Mouse (Mus musculus) common myeloid progenitor, adult 5-6 weeks (primary cell): ENCODE results near the gene Tmem214. TPM values are rescaled to one million over a fixed set of nuclear protein-coding genes. Genes with fewer than 3 reads are reported as not detected.
A peak's percentile ranks its signal among the peaks of the same experiment; 100 is the strongest.

Experiments used
- ATAC-seq: replicated peaks from 2 replicates; pipeline ENCODE4 v1.8.0; 2016; ENCODE audit warnings: low read depth, mild to moderate bottlenecking, moderate TSS enrichment, inconsistent platforms; ENCODE audit not compliant: poor library complexity, severe bottlenecking
- total RNA-seq: library from RNA; stranded (forward); fragments of 200-1000, 187-1606 nt; gene quantifications from 2 replicates; pipeline ENCODE4 v1.2.3, GENCODE M21; 2017

Gene Tmem214
- 13.8 and 18.5 TPM in 2 replicates for total RNA-seq

DNA sequence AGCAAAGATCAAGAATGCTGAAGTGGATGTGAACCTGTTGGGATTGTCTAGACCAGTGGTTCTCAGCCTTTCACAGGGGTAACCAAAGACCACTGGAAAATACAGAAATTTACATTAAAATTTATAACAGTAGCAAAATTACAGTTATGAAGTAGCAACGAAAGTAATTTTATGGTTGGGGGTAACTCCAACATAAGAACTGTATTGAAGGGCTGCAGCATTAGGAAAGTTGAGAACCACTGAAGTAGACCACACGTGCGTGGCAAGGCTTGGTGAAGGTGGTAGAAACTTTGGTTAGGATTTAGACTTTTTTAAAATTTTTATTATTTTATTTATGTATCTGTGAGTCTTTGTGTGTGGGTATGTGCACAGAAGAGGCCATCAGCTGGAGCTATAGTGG, at the start of gene Tmem214:
TSS of gene Tmem214 (plus strand) at position 301 of the 400 bp plus-strand sequence.
- ATAC-seq: no peak

DNA sequence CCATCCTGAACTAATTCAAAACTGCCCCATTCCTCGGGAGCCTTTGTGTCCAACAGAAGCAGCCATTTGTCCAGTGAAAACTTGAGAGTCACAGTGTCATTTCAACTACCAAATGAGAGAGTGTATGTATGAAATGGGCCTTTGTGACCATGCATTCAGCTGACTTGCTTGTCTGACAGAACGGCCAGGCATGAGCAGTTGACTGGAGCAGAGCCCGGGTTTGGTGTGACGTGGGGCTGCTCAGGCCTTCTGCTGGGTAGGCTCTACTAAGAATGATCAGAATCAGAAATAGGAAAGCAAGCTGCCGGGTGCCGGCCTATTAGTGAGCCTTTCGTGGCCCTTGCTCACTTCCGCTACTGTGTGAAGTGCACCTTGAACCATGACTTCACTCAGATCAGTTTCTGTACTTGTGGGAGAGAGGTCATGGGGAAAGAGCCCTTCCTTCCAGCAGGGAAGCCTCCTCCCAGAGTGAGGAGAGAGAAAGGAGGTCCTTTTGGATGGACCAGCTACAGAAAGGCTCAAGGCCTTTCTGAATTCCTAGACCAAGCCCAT, 49.0 kb upstream of the Tmem214 start:
- no peak for ATAC-seq

DNA sequence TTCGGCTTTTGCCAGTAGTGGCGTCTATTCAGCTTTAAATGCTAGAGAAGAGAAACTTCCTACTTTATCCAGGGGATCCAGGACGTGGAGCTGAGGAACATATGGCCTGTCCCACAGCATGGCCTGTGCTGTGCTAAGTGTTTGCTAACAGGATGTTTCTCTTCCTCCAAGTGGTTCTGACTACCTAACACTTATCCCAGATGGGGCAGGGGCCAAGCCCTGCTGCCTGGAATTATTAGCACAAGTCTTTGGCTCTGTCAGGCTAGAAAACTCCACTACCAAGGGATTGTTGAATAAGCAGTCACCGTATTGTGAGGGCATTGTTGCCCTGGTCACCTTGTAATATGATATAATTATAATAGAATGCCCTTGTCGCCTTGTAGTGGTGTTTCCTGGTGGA, 45.1 kb upstream of the Tmem214 start:
- ATAC-seq: no peak

DNA sequence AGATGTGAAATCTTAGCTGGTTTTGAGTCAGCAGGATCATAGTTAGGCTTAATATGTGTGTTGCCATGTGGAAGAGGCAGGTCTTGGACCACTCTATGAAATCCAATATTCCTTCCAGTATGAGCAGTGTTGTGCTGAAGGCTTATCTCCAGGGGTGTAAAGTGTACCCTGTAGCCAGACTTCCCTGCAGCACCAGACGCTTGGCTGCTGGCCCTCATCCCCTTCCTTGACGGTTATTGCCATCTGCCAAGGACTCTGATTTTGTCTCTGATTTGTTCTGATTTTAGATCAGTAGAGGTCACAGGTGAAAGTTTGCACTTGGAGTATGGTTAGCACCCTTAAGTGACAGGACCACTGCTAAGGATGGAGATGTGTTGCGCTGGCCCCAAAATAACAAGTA, 44.7 kb upstream of the Tmem214 start:
- no peak for ATAC-seq

DNA sequence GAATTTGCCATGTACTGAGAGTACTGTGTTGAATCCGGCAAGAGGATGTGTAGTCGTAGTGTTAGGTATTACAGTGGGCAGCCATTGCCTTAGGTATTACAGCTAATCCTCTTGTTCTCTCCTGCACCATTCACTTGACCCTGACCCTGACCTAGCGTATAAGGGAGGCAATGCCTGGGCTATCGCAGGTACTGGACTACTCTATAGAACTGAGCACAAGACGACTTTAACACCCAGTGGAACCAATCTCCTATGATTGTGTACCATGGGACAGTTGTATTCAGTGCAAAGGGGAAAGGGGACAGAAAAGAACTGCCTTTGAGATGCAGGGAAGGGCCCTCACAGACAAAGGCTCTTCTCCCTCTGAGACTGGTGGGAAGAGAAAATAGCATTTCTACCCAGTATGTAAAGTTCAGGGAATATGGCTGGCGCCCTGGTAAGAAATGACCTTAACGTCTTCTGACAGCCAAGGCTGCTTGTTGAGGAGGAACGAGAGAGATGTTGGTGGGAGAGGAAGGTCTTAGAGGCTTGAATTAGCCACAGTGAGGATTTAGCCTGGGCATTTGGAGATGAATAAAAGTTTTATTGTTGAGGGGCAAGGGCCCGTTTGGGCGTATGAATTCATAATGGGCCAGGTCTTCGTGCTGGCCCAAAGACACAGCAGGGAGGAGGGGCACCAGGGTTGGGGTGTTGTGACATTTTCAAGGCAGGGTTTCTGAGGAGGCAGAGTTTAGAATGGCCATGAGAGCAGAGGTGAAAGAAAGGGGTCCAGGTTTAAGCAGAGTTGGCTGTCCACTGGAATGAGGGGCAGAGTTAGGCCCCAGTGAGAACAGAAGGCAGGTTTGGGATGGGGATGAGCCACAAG, 43.5 kb upstream of the Tmem214 start:
- ATAC-seq: no peak

DNA sequence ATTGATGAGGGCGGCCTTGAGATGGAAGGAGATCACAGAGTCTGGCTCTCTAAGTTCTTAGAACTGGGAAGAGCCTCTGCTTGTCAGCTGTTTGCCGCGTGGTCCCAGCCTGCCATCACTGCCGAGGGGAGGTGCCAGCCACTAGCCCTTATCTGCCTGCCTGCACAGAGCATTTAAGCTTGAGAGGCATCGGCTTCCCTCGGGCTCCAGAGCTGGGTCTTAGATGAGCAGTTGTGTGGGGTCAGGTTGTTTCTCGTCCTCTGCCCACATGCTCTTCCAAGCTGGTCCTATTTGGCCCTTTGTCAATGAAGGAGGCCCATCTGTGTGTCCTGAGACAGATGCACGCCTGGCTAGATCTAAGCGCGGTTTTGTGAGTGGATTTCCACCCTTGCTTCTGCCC, 42.6 kb upstream of the Tmem214 start:
- ATAC-seq: no peak

DNA sequence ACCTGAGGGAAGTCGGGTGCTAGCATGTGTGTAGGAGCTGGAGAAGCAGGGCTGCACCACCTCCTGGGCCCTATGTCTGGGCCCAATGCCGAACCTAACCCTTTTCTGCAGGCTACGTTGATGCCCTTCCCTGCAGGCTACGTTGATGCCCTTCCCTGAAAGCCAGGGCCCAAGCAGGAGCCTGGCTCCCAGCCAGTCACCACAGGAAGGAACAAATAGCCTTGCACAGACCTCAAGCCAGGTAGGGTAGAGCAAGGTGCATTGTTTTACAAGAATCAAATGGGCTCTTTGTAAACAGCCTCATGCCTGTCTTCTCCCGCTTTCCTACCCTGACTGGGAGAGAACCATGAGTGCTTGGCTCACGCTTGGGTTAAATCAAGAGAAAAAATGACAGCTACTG, 42.0 kb upstream of the Tmem214 start:
- ATAC-seq: no peak

DNA sequence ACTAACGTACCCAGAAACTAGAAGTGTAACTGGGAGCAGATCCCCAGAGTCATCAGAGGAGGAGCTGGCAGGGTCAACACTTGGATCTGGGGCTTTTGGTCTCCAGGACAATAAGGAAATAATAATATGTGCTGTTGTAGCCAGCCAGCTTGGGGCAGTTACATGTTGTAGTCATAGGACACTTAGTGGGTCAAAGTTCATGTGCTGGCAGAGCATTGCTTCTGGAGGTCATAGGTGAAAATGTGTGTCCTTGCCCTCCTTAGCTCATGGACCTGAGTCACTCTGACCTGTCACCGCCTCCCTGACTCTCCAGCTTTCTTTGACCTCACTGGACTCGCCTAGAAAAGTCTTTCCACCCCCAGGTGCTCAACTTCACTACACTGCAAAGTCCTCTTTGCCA, 34.4 kb upstream of the Tmem214 start:
- ATAC-seq: no peak

DNA sequence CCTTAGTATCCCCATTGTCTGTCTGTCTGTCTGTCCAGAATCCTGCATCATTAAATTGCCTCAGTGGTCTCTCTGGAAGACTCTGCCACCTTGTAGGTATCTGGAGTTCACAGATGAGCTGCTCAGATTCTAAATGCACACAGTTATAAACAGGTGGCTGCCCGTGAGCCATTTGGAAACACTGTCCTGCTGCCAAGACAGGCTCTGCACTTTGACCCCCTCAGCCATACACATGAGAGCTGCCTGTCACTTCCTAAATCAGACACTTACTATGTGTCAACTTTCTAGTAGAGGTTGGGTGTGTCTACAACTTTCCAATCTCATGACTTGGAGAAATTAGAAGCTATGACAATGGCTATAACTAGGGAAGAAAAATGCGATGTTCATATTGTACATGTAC, 28.1 kb upstream of the Tmem214 start:
- no peak for ATAC-seq

DNA sequence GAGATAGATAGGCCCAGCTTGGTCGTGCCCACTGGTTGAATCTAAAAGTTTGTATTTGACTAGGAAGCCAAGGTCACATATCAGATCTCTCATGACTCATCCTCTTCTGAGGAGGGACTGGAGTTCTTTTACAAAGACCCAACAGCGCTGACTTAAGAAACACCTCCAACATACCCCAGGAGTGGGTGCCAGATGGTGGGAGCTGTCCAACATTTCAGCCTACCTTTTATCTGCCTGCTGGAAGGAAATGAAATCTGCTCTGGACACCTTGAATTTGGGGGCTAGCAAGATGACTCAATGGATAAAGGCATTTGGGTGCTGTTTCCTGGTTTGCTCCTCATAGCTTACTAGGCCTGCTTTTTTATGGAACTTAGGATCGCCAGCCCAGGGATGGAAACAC, 25.9 kb upstream of the Tmem214 start:
- ATAC-seq: no peak

DNA sequence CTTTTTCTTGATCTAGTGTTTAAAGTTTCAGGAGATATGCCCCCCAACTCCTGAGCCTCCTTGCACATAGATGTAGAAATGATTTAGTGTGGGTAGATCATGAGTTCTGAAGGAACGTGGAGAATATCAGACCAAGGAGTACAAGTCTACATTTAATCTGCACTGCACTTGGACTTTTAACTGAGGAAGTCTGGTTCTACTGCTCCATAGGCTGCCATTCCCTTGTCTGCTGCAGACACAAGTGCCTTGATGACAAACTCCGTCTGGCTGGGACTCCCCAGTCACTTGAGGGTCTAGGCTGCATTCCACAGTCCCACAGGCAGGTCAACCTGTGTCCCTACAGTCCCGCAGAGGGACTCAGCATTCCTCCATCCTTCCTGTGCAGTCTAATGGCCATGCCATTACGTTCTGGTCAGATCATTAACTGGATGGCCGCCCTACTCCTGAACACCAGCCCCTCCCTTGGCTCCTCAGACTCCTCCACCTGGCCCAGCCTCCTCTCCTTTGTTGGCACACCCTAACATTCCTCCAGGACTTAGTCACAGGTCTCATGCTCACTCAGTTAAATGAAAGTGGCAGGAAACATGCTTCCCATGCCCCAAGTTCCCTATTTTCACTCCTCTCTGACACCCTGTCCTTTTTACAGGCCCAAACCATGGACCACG, 17.8 kb upstream of the Tmem214 start:
- no peak for ATAC-seq

DNA sequence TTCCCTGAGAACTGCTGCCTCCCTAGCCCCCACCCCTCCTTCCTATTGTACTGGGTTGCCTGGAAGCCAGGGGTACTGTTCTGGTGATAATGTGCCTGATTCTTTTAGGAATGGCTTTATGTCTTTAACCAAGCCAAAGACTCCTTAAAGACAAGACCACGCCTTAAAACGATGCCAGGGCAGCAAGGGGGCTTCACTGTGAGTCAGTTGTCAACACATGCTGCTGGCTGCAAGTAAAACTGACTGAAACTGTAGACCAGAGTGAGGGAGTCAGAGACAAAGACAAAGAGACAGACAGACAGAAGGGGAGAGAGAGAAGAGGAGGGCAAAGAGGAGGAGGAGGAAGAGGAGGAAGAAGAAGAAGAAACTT, 17.3 kb upstream of the Tmem214 start:
- no peak for ATAC-seq

DNA sequence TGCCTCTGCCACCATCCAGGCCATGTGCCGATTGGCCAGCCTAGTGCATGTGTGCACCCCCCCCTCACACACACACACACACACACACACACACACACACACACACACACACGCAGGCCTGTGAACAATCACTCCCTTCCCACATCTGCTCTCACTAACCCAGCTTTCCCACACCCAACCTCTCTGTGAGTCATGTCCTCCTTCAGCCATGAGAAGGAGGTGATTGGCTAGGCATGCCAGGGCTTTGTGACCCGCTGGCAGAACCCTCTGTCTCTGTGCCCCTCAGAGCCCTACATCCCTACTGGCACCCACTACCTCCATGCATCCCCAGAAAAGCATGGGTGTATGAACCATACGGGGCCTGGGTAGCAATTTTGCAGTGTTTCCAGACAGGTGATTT, 14.3 kb upstream of the Tmem214 start:
- ATAC-seq: no peak

DNA sequence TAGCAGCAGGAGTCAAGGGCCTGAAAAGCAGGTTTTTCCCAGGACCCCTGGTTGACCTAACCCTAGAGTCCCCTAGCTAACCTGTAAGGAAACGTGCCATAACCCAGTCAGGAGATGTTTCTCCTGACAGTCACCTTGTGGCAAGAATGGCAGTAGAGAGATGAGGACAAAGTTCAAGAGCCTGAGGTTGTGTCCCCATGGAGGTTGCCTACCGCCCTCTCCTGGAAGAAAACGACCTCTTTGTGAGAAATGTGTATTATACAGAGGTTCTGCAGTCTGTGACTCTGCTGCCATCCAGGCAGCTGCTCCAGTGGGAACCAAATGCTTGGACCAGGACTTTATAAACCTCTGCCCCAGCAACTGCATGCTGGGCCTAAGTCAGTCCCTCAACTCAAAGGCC, 12.1 kb upstream of the Tmem214 start:
- ATAC-seq: no peak

DNA sequence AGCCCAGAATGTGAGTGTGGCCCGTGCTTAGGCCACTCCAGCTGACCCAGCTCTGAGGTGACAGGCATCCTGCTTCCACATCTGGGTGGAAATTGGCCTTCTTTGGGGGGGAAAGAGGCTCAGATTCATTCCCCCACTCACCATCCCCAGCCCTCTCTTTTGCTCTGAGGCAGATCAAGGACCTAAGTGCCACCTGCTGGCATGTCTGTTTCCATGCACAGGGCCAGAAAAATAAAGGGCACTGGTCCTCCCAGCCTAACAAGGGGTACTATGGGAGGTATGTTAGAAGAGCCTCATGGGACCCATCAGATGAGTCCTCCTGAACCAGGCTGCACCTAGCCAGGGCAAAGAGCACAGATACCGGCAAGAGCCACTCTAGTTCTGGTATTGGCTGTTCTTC, 11.7 kb upstream of the Tmem214 start:
- ATAC-seq: no peak; the same call in 1 of the 2 replicates

DNA sequence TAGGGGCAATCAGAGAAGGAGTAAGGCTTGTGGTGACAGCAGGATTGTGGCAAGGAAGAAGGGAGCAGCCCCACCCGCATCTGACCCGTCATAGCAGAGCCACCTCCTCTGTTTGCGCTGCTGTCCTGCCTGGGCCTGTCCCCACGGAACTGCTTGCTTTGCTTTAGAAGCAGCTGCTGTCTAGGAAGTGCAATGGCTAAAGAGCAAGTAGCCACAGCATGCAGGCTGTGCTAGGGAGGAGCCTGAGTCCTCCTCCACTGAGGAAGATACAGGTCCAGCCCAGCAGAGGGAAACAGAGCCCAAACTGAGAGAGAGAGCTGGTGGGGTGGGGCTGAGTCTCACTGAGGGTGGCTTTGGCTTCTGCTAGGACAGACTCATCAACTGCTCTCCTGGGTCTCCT, 4.0 kb upstream of the Tmem214 start:
- ATAC-seq: peak; percentile 65

DNA sequence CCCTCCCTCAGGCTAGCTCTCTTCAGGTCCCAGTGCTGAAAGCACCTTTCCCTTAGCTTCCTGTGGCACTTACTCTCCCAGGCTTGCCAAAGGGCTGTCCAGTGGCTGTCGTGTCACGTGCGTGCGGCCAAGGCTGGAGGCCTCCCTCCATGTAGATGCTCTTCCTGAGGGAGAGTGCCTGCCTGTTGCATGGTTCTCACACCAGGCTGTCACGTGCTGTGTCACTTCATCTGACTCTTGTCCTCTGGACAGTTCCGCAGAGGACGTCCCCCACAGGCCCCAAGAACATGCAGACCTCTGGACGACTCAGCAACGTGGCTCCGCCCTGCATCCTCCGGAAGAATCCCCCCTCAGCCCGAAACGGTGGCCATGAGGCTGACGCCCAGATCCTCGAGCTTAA, 3.5 kb upstream of the Tmem214 start:
- ATAC-seq: no peak

DNA sequence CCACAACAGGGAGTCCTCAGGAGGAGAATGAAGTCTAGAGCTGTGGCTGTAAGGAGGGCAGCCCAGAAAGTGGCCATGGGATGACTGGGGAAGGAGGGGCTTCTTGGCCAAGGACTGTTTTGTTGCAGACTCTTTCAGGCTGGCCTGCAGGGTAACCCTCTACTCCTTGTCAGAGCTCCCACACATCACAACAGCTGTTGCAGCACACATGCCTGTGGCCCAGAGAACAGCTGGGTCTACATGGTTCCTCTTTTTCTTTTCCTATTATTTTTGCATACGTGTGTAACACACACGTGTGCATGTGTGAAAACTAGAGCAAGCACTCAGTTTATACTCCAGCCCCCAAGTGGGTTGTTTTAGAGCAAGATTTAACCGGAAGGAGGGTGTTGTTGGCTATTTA, 941 bp upstream of the Tmem214 start:
- ATAC-seq: 0 out of 2 replicates have a peak, but pooled peaks have one; percentile 31

DNA sequence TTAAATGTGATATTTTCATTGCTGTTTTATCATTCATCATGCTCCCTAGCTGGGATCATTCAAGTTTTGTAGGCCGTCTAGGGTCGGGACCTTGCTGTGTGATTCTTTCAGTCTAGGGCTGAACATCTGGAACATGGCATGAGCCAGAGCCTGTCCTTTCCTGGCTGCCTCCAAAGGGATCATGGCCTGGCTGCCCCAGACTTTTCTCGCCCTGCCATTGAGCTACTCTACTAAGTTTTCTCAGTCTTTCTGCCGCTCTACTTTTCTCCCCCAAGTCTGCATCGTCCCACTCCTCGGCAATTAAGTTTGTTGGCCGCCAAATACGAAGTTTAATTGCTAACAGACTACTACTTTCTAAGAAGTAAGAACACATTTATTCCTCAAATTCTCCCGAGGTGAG, 1.2 kb downstream of the Tmem214 start:
- no peak for ATAC-seq

DNA sequence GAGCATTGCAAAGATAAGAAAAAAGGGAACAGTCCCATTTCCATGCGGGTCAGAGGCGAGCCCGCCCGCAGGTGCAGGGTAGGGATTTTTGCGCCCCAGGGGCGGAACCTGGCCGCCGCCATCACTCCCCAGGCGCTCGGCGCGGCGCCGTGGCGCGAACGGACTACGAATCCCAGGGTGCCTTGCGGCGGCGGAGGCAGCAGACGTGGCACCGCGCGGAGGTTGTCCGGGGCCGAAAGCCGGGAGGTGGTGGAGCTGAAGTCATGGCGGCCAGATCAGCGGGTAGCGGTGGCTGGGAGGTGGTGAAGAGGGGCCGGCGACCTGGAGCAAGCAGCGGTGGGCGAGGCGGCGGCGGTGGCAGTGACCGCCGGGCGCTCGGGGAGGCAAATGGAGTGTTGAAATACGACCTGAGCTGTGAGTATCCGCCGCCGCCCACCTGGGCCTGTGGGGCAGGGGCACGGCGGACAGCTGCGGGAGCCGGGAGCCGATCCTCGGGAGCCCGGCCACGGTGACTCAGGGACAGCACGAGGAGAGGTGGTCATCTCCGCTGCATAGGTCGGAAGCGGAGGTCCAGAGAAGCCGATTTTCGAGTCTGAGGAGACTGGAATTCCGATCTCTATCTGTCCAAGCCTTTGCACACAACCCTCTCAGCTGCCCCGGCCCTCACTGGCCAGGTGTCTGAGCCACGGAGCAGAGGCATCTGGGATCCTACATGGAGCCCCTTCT, 1.8 kb downstream of the Tmem214 start:
- ATAC-seq: peak; percentile 96

DNA sequence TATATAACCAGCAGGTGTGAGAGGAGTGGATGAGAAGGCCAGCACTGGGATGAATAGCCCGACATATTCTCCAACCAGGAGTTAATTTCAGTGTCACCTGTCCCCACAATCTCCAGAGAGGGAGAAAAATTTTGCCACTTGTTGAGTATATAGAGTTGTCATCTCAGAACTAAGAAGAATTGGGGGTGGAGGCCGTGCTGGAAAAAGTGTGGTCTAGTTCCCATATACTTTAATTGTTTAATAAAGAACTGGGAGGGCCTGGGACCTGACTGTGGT, 2.3 kb downstream of the Tmem214 start:
- ATAC-seq: no peak
